Mouse (Mus musculus) lung, embryonic 15.5 days (tissue): ENCODE measurements around the gene Ago3. TPM values are rescaled to one million over a fixed set of nuclear protein-coding genes. Genes with fewer than 3 reads are reported as not detected.

ENCODE experiments used
- ATAC-seq: fragments of 200-750 bp; cut with Nextera tagmentation; 2 replicates; pipeline ENCODE4 v1.8.0; 2017; ENCODE audit warnings: moderate number of reproducible peaks, borderline replicate concordance; ENCODE audit not compliant: low FRiP score, low TSS enrichment; ENCODE audit errors: extremely low read depth
- H3K27ac ChIP-seq: fragments of 300-500 bp; sonication (generic); 2 replicates; pipeline ENCODE4 v1.5.1; 2015; ENCODE audit warnings: moderate library complexity, mild to moderate bottlenecking, inconsistent platforms
- H3K27me3 ChIP-seq: fragments of 300-500 bp; sonication (generic); 2 replicates; pipeline ENCODE4 v1.6.1; 2015; ENCODE audit warnings: inconsistent platforms
- H3K36me3 ChIP-seq: fragments of 300-500 bp; sonication (generic); 2 replicates; pipeline ENCODE4 v1.6.1; 2015; ENCODE audit warnings: inconsistent platforms
- H3K4me1 ChIP-seq: fragments of 300-500 bp; sonication (generic); 2 replicates; pipeline ENCODE4 v1.6.1; 2015; ENCODE audit warnings: inconsistent platforms
- H3K4me2 ChIP-seq: fragments of 300-500 bp; sonication (generic); 2 replicates; pipeline ENCODE4 v1.6.1; 2015; ENCODE audit warnings: inconsistent platforms, mild to moderate bottlenecking, moderate library complexity
- H3K4me3 ChIP-seq: fragments of 300-500 bp; sonication (generic); 2 replicates; pipeline ENCODE4 v1.5.1; 2015; ENCODE audit warnings: mild to moderate bottlenecking, inconsistent platforms
- H3K9ac ChIP-seq: fragments of 300-500 bp; sonication (generic); 2 replicates; pipeline ENCODE4 v1.6.1; 2015; ENCODE audit warnings: inconsistent platforms
- H3K9me3 ChIP-seq: fragments of 300-500 bp; sonication (generic); 2 replicates; pipeline ENCODE4 v1.6.1; 2016; ENCODE audit warnings: inconsistent platforms
- WGBS: fragments of 180-500 bp; shearing (Covaris S2); methylation state at CpG from one replicate; pipeline ENCODE4 v1.1.7; 2015; 5-methylcytosine and 5-hydroxymethylcytosine counted together
- polyA plus RNA-seq: library from polyadenylated mRNA; unstranded; fragments of >200 nt; fragmentation: Nextera tagmentation; extraction: Ambion mirVana; gene quantifications from 2 replicates; pipeline ENCODE4 v1.2.1, GENCODE M21; 2015

Gene Ago3
- polyA plus RNA-seq, 1 experiment from 2014 or later, result 16.2 TPM

DNA sequence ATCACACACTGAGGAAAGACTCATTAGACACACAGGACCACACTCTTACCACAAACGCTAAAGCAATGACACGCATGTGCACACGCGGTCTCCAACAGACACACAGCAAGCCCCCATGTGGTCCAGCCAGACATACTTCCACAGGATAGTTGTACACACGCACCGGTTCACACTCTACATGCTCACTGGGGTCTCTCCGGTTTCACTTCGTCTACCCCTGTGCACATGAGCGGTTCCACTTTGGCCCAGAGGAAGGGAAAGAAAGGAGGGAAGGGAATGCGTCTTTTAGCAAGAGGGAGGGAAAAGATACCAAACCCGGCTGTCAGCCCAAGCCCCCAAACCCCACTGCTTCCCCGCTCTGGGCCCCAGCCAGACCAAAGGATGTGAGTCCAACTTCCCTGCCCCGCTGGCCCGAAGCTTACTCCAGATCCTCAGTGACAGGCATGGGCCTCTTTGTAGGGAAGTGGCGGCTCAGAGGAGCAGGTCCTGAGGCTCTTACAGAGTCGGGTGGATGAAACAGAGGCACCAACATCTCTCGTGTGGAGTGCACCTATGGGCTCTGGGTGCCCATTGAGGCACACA, 141.2 kb downstream of the Ago3 start:
- Histone ChIP-seq H3K27ac (no peak overlapping the region), H3K27me3 (peaks cover 46% of the 10 kb centered on the region), H3K4me1 (peaks cover 22% of the 10 kb centered on the region), H3K4me3 (0 out of 2 replicates have a peak overlapping the region, but pooled peaks have one; percentile 13), H3K4me2 (peak overlapping the region; percentile 87), H3K9ac (no peak overlapping the region), H3K36me3 (no peaks in the 10 kb centered on the region), H3K9me3 (no peaks in the 10 kb centered on the region)
- 34% methylated on average over 17 of the region's 17 CpGs for WGBS
- ATAC-seq, result peak; percentile 19; the same call in 1 of the 2 replicates

DNA sequence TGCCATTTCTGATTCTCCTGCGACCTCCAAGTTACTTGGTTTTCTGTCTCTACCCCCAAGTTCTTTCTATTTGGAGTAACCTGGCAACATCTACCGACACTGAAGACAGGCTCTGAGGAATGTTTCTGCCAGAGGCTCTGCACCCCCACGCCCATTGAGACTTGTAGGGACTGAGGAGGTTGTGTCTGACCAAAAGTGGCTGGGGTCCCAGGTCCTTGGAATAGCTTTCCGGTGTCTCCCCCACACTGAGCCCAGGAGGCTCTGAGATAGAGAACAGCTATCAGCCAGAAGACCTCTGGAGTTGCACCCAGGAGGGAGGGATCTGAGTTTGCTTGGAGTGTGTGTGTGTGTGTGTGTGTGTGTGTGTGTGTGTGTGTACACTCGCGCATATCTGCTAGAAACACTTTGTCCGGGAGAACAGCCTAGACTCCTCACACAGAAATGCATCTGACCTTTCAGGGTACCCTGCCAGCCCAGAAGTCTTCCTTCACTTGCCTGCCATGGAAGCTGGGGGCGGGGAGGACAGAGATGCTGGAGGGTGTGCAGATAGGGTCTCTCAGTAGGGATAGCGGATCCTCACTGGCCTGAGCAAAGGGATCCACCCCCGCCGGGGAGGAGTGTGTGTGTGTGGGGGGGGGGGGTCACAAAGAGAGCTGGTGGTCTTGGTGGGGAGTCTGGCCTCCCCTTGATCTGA, 141.9 kb downstream of the Ago3 start:
- no peak overlapping the region for H3K9ac ChIP-seq
- peak; percentile 53; the same call in 1 of the 2 replicates for ATAC-seq
- peak overlapping the region; percentile 87 for H3K4me2 ChIP-seq
- WGBS, result 16% methylated on average over 11 of the region's 11 CpGs
- H3K27me3 ChIP-seq, result peaks cover 46% of the 10 kb centered on the region
- H3K36me3 ChIP-seq, result no peaks in the 10 kb centered on the region
- H3K4me3 ChIP-seq, result peak overlapping the region; percentile 49
- H3K4me1 ChIP-seq, result peaks cover 22% of the 10 kb centered on the region
- H3K27ac ChIP-seq, result no peak overlapping the region
- H3K9me3 ChIP-seq, result no peaks in the 10 kb centered on the region

DNA sequence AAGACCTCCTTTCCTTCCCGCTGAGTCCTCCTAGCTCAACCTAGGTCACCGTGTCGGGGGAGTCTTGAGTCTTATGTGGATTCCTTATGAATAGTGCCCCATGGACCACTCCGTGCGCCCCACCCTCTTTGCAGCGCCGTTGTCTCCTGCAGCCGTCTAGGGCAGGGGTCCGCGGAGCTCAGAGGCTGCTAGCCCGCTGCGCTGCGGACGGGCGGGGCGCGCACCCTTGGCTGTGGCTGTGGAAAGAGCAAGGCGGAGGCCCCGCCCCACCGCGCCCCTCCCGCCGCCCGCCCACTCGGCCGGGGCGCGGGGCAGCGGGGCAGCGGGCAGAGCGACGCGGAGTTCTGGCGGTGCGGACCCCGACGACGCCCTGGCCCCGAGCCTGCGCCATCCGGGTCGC, 142.9 kb downstream of the Ago3 start, which contains the start of gene Col8a2:
Gene Col8a2, plus strand, starts transcription at position 302 of the 400 bp plus-strand sequence.
- Histone ChIP-seq H3K36me3 (no peaks in the 10 kb centered on the region), H3K4me2 (peak within 1 kb of the TSS; percentile 87), H3K4me3 (peak within 1 kb of the TSS; percentile 49), H3K9ac (peak within 1 kb of the TSS; percentile 42; the same call in 1 of the 2 replicates), H3K27ac (no peak within 1 kb of the TSS), H3K9me3 (no peaks in the 10 kb centered on the region), H3K4me1 (peaks cover 25% of the 10 kb centered on the region), H3K27me3 (peaks cover 46% of the 10 kb centered on the region)
- WGBS, result 1% methylated on average over 31 of the region's 42 CpGs
- ATAC-seq, result peak; percentile 68

DNA sequence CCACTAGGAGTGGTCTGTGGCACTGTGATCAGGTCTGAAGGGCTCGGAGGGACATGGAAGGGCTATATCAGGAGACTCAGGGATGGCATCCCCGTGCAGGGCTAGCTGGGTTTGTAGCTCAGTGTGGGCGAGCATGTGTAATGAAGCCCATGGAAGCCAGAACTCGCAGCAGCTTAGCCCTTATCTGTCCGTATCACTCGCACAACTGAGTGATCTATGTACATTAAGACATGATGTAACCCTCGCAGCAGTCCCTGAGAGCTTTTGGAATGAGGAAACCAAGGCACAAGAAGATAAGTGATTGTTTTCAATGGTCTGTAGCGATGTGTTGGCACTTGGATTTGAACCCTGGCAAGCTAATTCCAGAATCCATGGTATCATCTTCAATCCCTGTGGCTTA, 145.8 kb downstream of the Ago3 start:
- no peak overlapping the region for H3K27ac ChIP-seq
- H3K36me3 ChIP-seq, result no peaks in the 10 kb centered on the region
- ATAC-seq, result no peak
- no peak overlapping the region for H3K9ac ChIP-seq
- peaks cover 20% of the 10 kb centered on the region for H3K4me1 ChIP-seq
- 69% methylated on average over 8 of the region's 8 CpGs for WGBS
- no peak overlapping the region for H3K4me3 ChIP-seq
- H3K27me3 ChIP-seq, result peaks cover 34% of the 10 kb centered on the region
- H3K4me2 ChIP-seq, result no peak overlapping the region
- no peaks in the 10 kb centered on the region for H3K9me3 ChIP-seq

DNA sequence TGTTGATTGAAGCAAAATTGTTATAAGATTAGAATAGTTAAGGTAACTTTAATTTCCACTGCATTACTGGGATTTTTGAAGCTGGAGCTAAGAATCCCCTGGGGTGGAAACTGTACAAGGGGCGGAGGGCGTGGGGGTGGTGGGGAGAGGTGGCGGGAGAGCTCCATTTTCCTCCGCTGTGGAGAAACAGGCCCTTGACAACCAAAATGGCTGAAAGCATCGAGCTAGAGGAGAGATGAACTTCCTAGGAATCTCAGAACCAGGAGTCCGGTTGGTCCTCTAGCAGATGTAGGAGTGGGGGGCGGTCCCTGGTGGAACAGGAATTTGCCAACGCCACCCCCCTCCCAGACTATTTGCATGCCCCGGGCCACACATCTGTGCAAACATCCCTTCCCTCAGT, 147.7 kb downstream of the Ago3 start:
- no peak for ATAC-seq
- Histone ChIP-seq H3K4me3 (no peak overlapping the region), H3K27me3 (peaks cover 16% of the 10 kb centered on the region), H3K36me3 (no peaks in the 10 kb centered on the region), H3K4me1 (peaks cover 8% of the 10 kb centered on the region), H3K9me3 (no peaks in the 10 kb centered on the region), H3K9ac (no peak overlapping the region), H3K4me2 (no peak overlapping the region), H3K27ac (no peak overlapping the region)
- WGBS, result 47% methylated on average over 9 of the region's 9 CpGs

Other genes with a start within 250 kb of the Ago3 start
- gene Thrap3, start 226.8 kb downstream of the Ago3 start, polyA plus RNA-seq, result 228 and 230 TPM in 2 replicates
- gene Map7d1, start 173.2 kb downstream of the Ago3 start, polyA plus RNA-seq, result 40.8 and 45.3 TPM in 2 replicates
- gene Trappc3, start 167.2 kb downstream of the Ago3 start, polyA plus RNA-seq, result 106 and 108 TPM in 2 replicates
- gene Col8a2, start 142.8 kb downstream of the Ago3 start, polyA plus RNA-seq, result 5.4 and 5.8 TPM in 2 replicates
- 68.6 TPM in 2 replicates for gene Adprhl2, start 107.9 kb downstream of the Ago3 start, polyA plus RNA-seq
- gene Tekt2, start 103.9 kb downstream of the Ago3 start, polyA plus RNA-seq, result 5.3 and 6.2 TPM in 2 replicates
- 6.0 and 6.7 TPM in 2 replicates for gene Ago1, start 39.0 kb upstream of the Ago3 start, polyA plus RNA-seq
- gene Ago4, start 103.9 kb upstream of the Ago3 start, polyA plus RNA-seq, result 3.5 and 3.7 TPM in 2 replicates
- 41.1 TPM in 2 replicates for gene Clspn, start 127.4 kb upstream of the Ago3 start, polyA plus RNA-seq
- gene 5730409E04Rik, start 180.3 kb upstream of the Ago3 start, polyA plus RNA-seq, result 2.1 and 2.3 TPM in 2 replicates
- gene Psmb2, start 248.1 kb upstream of the Ago3 start, polyA plus RNA-seq, result 487 and 509 TPM in 2 replicates